Mouse (Mus musculus) myocyte (in vitro differentiated cells): ENCODE results near the gene Cd180. TPM values are rescaled to one million over a fixed set of nuclear protein-coding genes. Genes with fewer than 3 reads are reported as not detected.

Source experiments
- H3K27me3 ChIP-seq: one replicate; pipeline ENCODE4 v1.6.1; 2011; ENCODE audit not compliant: control insufficient read depth, insufficient read depth, insufficient read length
- H3K36me3 ChIP-seq: one replicate; pipeline ENCODE4 v1.6.1; 2011; ENCODE audit not compliant: control insufficient read depth, insufficient read depth
- H3K4me2 ChIP-seq: one replicate; pipeline ENCODE4 v1.6.1; 2011; ENCODE audit warnings: low read depth, control low read depth
- H3K4me3 ChIP-seq: one replicate; pipeline ENCODE4 v1.5.1; 2011; ENCODE audit warnings: mild to moderate bottlenecking, control low read depth, moderate library complexity
- H3K79me2 ChIP-seq: one replicate; pipeline ENCODE4 v1.6.1; 2011; ENCODE audit not compliant: control insufficient read depth, insufficient read depth
- H3ac ChIP-seq: one replicate; pipeline ENCODE4 v1.6.1; 2011; ENCODE audit not compliant: control insufficient read depth, insufficient read length
- CEBPB ChIP-seq: IDR thresholded peaks from 2 replicates; pipeline ENCODE4 v1.6.1; 2011; ENCODE audit warnings: mild to moderate bottlenecking, moderate library complexity; ENCODE audit not compliant: poor library complexity, insufficient read depth, severe bottlenecking
- E2F4 ChIP-seq: IDR thresholded peaks from one replicate; pipeline ENCODE4 v1.6.1; 2011; ENCODE audit warnings: mild to moderate bottlenecking, control low read depth, moderate library complexity; ENCODE audit not compliant: insufficient read depth
- MAX ChIP-seq: IDR thresholded peaks from one replicate; pipeline ENCODE4 v1.6.1; 2011; ENCODE audit warnings: low read depth, mild to moderate bottlenecking, control low read depth
- MYOD1 ChIP-seq, 3 experiments: IDR thresholded peaks; one replicate each; pipeline ENCODE4 v1.6.1; 2011; ENCODE audit warnings: control low read depth in 2 of 3, low read depth in 2 of 3, mild to moderate bottlenecking in 2 of 3, moderate library complexity in 1 of 3; ENCODE audit not compliant: insufficient read length in 2 of 3, control insufficient read depth in 1 of 3
- MYOG ChIP-seq, 3 experiments: IDR thresholded peaks; one replicate each; pipeline ENCODE4 v1.6.1; 2011; ENCODE audit warnings: control low read depth in 2 of 3, low read depth in 2 of 3, mild to moderate bottlenecking in 2 of 3; ENCODE audit not compliant: insufficient read length in 2 of 3, control insufficient read depth in 1 of 3, insufficient read depth in 1 of 3
- POLR2A ChIP-seq: IDR thresholded peaks from one replicate; pipeline ENCODE4 v1.6.1; 2011; ENCODE audit warnings: low read depth, mild to moderate bottlenecking, control low read depth, moderate library complexity; ENCODE audit not compliant: insufficient read length
- POLR2AphosphoS2 ChIP-seq: IDR thresholded peaks from one replicate; pipeline ENCODE4 v1.6.1; 2011; ENCODE audit warnings: low read depth, control low read depth; ENCODE audit not compliant: insufficient read length
- REST ChIP-seq: IDR thresholded peaks from one replicate; pipeline ENCODE4 v1.6.1; 2011; ENCODE audit warnings: mild to moderate bottlenecking, control low read depth, moderate library complexity; ENCODE audit not compliant: insufficient read depth, insufficient read length
- SRF ChIP-seq: IDR thresholded peaks from one replicate; pipeline ENCODE4 v1.6.1; 2011; ENCODE audit warnings: low read depth; ENCODE audit not compliant: control insufficient read depth, insufficient read length
- TCF12 ChIP-seq: IDR thresholded peaks from one replicate; pipeline ENCODE4 v1.6.1; 2011; ENCODE audit warnings: mild to moderate bottlenecking, control low read depth; ENCODE audit not compliant: poor library complexity, insufficient read depth, severe bottlenecking
- TCF3 ChIP-seq: IDR thresholded peaks from one replicate; pipeline ENCODE4 v1.6.1; 2011; ENCODE audit warnings: low read depth, control low read depth; ENCODE audit not compliant: insufficient read length
- USF1 ChIP-seq: IDR thresholded peaks from one replicate; pipeline ENCODE4 v1.6.1; 2011; ENCODE audit warnings: low read depth, mild to moderate bottlenecking, control low read depth, moderate library complexity
- polyA plus RNA-seq: library from polyadenylated mRNA; unstranded; fragments of >200 nt; fragmentation: generic; extraction: Trizol; gene quantifications from one replicate; pipeline ENCODE4 v1.2.1, GENCODE M21; 2012; ENCODE audit warnings: missing spikeins

The Cd180 gene
- polyA plus RNA-seq, 1 experiment: 0.14 TPM

DNA sequence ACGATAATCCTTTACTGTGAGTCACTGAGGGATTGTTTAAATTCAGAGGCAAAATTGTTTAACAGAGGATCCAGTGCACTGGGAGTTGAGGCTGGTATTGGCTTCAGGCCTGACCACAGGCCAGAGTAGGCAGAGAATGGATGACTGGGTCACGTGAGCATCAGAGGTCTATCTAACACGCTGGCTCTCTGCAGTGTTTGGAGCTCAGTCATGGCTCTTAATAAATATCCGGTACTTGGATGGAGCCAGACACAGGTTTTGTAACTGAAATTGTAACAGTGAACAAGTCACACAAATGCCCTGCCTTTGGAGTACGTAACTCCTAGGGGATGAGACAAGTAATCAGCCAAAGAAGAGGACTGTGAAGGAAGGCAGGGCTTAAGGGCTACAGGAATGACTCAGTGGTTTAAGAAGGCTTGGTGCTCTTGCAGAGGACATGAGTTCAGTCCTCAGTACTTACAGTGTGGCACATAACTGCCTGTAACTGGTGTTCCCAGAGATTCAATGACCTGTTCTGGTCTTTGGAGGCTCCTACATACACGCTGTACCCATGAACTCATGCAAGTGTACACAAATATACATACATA lies 41.0 kb upstream of the Cd180 start:
- Histone ChIP-seq H3K4me3 (no peak overlapping the region), H3K4me2 (peak overlapping the region; percentile 1), H3K79me2 (no peaks in the 10 kb centered on the region), H3ac (no peak overlapping the region), H3K27me3 (no peaks in the 10 kb centered on the region), H3K36me3 (no peaks in the 10 kb centered on the region)
- TF ChIP-seq MYOG (IDR thresholded peaks at IDR 0.05; ENCODE audit: control insufficient read depth in 1 of 3, insufficient read depth in 1 of 3, insufficient read length in 2 of 3, low read depth in 2 of 3) (no peak), E2F4 (no peak), TCF12 (no peak), USF1 (peak; percentile 97), MAX (no peak), POLR2AphosphoS2 (no peak), REST (no peak), MYOD1 (IDR thresholded peaks at IDR 0.05; ENCODE audit: control insufficient read depth in 1 of 3, insufficient read length in 2 of 3, low read depth in 2 of 3) (peak in 1 of 3 experiments; percentile 3)

DNA sequence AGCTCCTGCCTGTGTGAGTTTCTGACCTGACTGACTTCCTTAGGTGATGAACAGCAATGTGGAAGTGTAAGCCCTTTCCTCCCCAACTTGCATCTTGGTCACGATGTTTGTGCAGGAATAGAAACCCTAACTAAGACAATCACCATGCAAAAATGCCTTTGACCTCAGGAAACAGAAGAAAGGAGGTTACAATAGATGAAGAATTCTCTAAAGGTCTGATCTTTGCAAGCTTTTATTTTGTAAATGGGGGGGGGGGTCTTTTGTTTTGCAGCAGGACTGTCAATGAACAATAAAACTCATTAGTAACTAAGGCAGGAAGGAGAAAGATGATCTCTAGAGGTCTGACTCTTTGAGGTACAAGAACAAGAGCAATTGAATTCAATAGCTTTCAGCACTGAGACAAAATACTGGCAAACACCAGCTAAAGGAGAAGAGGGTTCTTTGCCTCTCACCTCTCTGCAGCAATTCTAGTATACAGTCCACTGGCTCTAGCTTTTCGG lies 38.2 kb upstream of the Cd180 start:
- no peaks in the 10 kb centered on the region for H3K79me2 ChIP-seq
- no peak overlapping the region for H3K4me3 ChIP-seq
- no peak overlapping the region for H3ac ChIP-seq
- no peak for TF ChIP-seq POLR2AphosphoS2
- TF ChIP-seq POLR2A: no peak
- no peak for TF ChIP-seq SRF
- TF ChIP-seq MYOD1 (IDR thresholded peaks at IDR 0.05; ENCODE audit: control insufficient read depth in 1 of 3, insufficient read length in 2 of 3, low read depth in 2 of 3): no peak
- TF ChIP-seq MYOG (IDR thresholded peaks at IDR 0.05; ENCODE audit: control insufficient read depth in 1 of 3, insufficient read depth in 1 of 3, insufficient read length in 2 of 3, low read depth in 2 of 3): no peak
- TF ChIP-seq TCF3: no peak
- TF ChIP-seq USF1: no peak
- TF ChIP-seq TCF12: no peak
- TF ChIP-seq CEBPB: no peak
- no peaks in the 10 kb centered on the region for H3K36me3 ChIP-seq
- H3K4me2 ChIP-seq: no peak overlapping the region
- H3K27me3 ChIP-seq: no peaks in the 10 kb centered on the region

DNA sequence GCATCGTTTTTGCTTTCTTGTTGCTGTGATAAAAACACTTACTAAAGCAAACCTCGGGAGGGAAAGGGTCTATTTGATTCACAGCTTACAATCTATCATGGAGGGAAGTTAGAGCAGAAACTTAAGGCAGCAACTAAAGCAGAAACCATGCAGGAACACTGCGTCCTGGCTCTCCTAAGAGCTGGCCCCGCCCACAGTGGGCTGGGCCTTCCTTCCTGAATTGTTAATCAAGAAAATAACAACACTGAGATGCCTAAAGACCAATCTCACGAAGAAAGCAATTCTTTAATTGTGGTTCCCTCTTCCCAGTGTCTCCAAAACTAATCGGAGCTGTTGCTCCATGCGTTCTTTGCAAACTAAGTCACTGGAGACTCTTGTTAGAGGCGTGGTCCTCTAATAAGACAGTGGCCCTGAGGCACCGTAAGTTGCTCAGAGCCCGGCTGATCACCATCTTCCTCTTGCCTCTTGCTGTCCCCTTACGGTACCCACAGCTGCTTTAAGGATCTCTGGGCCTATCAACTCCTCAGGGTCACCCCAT lies 37.1 kb upstream of the Cd180 start:
- H3K27me3 ChIP-seq: no peaks in the 10 kb centered on the region
- TF ChIP-seq CEBPB: no peak
- H3K79me2 ChIP-seq: no peaks in the 10 kb centered on the region
- no peaks in the 10 kb centered on the region for H3K36me3 ChIP-seq
- H3K4me3 ChIP-seq: no peak overlapping the region
- no peak overlapping the region for H3K4me2 ChIP-seq
- no peak overlapping the region for H3ac ChIP-seq

DNA sequence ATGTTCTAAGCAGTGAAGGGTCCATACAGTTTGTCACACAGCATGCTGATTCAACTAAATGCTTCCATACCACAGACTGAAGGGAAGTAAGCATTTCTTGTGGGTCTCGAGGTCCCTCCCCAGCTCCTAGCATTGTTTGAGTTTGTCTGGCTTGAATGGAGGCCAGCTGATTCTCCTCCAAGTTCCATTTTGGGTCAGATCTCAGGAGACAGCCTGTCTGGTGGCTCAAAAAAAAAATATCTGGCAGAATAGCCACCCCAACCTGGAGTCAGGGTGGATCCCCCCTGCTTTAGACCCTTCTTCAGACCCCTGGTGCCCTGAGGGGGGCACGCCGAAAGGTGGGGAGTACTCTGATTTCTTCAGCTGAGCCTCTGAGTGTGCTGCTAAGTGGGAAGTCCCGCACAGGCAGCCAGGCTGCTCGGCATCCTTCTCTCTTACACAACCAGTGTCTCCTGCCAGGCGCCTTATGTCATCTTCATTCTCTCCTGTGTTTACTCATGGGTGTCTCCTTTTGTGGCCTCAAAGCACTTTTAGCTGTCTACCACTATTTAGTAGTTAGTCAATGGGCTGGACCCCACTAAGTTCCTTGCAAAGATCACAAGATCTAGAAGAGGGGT lies 35.0 kb upstream of the Cd180 start:
- Histone ChIP-seq H3K27me3 (no peaks in the 10 kb centered on the region), H3K4me2 (peak overlapping the region; percentile 1), H3K4me3 (no peak overlapping the region), H3ac (no peak overlapping the region), H3K79me2 (no peaks in the 10 kb centered on the region), H3K36me3 (no peaks in the 10 kb centered on the region)
- TF ChIP-seq USF1 (no peak), CEBPB (no peak), MYOD1 (IDR thresholded peaks at IDR 0.05; ENCODE audit: control insufficient read depth in 1 of 3, insufficient read length in 2 of 3, low read depth in 2 of 3) (no peak), SRF (no peak), E2F4 (no peak), MAX (no peak)

DNA sequence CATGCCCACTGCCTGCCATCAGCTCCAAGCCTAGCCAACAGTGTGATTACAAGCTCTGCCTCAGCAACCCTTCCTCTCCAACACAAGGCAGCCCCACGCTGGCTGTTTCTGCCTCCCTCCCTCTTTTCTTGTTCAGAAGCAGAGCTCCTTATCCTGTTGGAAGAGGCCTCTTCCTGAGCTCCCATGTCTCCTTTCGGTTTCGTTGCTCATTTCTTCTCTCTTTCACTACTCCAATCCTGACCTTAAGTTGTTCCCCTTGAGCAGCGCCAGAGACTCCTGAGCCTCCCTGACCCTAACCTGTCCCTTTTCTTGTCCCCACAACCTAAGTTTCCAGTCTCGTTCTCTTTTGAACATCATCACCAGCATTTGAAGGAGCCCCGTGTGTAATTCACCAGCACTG lies 29.3 kb upstream of the Cd180 start:
- H3K36me3 ChIP-seq: no peaks in the 10 kb centered on the region
- no peak overlapping the region for H3ac ChIP-seq
- no peak overlapping the region for H3K4me3 ChIP-seq
- no peaks in the 10 kb centered on the region for H3K27me3 ChIP-seq
- TF ChIP-seq POLR2AphosphoS2 (no peak), MAX (no peak), CEBPB (no peak), POLR2A (no peak), MYOG (IDR thresholded peaks at IDR 0.05; ENCODE audit: control insufficient read depth in 1 of 3, insufficient read depth in 1 of 3, insufficient read length in 2 of 3, low read depth in 2 of 3) (no peak), USF1 (no peak), REST (no peak), SRF (no peak), MYOD1 (IDR thresholded peaks at IDR 0.05; ENCODE audit: control insufficient read depth in 1 of 3, insufficient read length in 2 of 3, low read depth in 2 of 3) (no peak), E2F4 (no peak), TCF3 (no peak), TCF12 (no peak)
- no peak overlapping the region for H3K4me2 ChIP-seq
- no peaks in the 10 kb centered on the region for H3K79me2 ChIP-seq
